Mouse (Mus musculus): ENCODE measurements around the gene Ugt1a8.

The Ugt1a8 gene

DNA sequence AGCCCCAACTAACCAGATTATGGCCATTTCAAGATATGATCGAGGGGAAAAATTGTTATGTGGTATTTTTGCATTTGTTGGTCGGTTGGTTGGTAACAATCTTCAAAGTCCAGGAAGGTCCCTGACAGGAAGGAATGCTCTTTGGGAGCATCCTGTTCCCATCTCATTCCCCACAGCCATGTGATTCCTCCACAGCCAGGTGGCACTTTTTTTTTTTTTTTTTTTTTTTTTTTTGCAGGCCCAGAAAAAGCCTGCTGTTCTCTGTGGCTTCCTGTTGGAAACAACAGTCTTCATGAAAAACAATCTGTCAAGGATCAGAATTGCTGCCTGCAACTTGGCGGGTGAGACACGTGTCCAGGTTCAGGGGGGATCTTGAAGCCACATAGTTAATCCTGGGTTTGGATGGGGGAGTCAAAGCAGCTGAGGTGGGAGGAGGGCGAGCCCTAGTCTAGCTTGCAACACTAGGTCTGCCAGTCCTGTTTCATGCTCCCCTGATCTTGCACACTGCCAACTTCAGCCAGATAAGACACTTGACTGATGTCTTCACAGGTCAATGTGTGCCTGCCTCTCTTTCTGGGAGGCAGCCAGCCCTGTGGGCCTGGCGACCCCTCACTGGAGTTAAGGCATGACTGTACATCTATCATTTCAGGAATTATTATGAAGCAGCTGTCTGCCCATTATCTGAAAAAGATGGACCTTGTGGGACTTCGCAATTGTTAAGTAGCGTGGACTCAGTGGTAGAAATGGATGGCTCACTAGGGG is 171.4 kb downstream of the Ugt1a8 start:
- in situ Hi-C loops (cut with MboI, MseI): no loop called here

DNA sequence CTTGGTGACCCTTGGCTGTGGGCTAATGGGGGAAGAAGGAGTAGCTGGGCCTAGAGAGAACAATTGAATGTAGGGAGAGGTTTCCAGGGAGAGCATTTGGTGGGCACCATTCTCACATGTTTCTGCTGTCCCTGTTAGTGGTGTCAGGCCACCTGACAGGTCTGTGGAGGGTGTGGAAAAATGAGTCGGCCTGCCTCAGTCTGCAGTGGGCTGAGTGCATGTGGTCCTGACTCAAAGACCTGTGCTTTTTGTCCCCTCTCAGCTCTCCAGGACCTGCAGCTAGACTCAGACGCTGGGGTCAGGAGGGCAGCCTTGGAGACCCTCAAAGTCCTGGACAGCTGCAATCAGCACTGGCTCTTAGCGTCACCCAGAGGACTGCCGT is 172.0 kb downstream of the Ugt1a8 start:
- in situ Hi-C loops (cut with MboI, MseI): no loop called here

DNA sequence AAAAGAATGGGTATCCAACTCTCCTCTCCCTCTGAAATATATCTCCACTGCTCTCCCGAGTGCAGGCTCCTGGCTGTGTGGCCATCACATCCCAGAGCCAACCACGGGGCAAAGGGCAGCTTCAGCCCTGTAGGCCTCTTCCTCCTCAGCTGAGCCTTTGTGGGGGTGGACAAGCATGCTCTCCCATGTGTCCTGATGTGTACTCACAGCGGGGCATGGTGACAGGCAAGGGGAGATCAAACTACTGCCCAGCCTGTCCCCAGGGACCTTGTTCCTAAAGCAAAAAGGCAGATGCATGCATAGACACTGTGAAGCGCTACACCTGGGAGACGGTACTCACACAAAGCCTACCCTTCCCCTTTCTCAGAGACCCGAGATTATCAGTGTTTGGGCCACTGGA is 172.5 kb downstream of the Ugt1a8 start:
- in situ Hi-C loops (cut with MboI, MseI): no loop called here

DNA sequence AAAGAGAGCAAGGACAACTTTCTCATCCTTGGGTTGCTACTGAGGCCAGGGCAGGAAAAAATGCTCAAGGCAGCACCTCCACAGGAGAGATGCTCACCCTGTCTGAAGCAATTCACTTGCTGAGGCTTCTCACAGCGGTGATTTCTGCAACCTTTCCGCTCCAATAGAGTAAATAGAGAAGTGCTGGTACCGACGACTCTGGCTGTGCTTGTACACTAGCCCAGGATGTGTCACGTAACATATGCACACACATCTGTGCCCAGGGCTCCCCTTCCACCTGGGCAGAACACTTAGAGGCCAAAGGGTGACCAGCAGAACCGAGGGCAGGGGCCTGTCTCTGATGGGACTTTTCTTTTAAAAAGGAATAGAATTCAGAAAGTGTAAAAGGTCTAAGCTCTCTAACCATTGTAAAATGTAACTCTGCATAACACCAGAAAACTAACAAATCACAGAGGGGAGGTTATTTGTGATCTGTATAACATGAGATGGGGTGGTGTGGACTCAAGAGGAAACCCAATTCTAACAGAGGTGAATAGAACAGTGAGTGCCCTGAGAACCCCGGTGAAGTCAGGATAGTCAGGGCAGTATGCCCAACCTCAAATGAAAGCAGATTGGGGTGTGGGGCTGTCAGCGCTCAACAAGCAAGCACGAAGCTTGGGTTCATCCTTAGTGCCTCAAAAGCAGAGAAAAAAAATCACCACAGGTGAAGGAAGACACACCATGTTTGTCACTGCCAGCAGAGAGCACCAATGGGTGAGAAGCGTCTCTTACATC is 173.2 kb downstream of the Ugt1a8 start:
- in situ Hi-C loops (cut with MboI, MseI): no loop called here

DNA sequence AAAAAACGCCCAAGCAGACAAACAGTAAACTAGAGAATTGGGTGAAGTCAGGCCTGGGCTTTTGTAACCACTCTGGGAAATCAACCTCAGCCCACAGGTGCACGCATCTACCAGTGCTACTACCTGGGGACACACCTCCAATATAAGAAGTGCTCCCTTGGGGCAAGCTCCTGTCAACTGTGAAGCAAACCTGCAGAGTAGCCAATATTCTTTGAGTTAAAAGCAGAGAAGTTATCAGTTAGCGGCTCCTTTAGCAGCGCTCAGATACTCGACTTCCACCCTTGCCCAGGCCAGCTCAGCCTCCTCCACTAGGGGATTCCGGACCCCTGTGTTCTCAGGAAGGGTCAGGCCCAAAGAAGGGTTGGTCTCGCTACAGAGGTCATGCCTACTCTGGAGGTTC is 174.1 kb downstream of the Ugt1a8 start:
- in situ Hi-C loops (cut with MboI, MseI): no loop called here

DNA sequence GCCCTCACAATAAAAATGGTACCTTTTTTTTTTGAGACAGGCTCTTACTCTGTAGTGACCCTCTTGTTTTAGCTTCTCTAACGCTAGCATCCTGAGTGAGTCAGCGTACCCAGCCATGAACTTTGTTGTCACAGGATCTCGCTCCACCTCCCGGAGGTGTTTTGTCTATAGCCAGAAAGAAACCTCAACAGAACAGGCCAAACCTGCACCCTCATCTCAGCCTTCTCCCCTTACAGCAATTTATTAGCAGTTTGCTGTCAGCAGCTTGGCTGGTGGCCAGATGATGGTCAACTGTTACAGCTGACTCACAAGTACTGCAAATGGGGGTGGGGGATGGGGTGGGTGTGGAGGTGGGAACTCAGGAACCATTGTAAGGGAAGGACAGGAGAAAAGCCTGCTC is 174.6 kb downstream of the Ugt1a8 start:
- in situ Hi-C loops (cut with MboI, MseI): no loop called here

DNA sequence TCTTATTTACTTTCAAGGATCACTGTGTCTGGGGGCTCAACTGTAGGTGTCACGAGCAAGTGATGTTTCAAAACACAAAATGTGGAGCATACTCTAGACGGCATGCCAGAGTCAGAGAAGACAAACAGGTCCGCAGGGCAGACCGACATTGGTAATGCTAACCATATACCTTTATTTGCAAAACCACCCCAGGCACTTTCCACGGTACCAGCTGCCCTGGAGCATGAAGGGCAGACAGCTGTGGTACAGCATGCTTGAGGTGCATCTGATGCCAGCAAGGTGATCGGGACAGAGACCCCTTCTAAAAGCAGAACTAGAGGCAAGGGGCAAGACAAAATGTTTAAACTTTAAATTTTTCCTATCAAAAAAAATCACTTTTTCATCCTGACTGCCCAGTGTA is 175.3 kb downstream of the Ugt1a8 start:
- in situ Hi-C loops (cut with MboI, MseI): no loop called here

DNA sequence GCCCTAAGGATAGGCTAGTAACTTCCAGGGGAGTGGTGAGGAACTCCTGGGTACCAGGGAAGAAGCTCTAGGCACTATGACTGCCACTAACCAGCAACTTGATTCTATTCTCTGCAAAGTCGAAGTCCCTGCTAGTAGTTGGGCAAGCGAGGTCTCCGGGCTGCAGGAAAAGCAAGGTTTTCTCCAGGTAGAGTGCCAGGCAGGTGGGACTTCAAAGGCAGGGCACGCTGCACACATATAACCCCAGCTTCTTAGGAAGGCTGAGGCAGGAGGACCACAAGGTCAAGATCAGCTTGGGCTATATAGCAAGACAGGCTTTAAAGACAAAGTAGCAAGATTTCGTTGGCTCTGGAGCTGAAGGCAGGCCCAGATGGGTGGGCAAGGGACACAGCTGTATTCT is 176.2 kb downstream of the Ugt1a8 start:
- in situ Hi-C loops (cut with MboI, MseI): no loop called here

DNA sequence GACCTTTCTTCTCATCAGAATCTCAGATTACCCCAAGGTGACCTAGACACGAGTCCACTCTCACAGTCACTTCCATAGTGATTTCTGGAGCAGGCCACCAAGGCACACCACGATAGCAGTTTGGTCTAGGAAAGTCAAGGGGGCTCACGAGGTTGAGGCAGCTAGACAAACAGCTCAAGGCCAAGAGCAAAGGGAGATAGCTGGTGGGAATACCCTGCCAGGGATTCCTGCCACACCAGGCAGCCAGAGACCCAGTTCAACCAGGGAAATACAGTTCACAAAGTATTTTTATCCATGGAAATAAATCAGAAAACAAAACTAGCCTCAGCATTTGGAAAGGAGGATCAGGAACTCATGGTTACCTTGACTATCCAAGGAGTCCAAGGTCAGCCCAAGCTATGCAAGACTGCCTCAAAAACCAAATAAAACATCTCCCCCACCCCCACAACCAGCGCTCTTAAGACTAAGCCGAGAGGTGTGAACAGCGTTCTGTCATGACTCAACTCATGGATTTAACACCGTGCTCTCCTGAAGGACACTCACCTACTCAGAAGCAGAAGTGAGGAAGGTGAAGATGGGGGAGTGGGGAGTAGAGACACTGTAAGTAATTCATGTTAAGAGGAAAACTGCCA is 176.7 kb downstream of the Ugt1a8 start:
- in situ Hi-C loops (cut with MboI, MseI): no loop called here

DNA sequence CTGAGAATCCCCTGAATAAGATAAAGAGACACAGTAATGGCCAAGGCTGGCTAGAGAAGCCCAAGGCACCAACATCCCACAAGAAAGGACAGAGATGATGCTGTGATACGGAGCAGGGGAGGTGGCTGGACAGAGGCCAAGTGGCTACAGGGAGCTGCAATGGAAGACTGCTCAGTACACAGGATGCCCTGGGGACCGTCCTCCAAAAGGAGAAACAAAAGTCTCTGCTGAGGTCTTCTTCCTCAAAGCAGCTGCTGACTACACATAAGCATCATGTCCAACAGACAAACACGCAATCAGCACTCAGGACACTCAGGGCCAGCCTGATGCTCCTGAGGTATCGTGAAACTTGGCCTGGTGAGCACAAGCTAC is 177.2 kb downstream of the Ugt1a8 start:
- in situ Hi-C loops (cut with MboI, MseI): no loop called here

DNA sequence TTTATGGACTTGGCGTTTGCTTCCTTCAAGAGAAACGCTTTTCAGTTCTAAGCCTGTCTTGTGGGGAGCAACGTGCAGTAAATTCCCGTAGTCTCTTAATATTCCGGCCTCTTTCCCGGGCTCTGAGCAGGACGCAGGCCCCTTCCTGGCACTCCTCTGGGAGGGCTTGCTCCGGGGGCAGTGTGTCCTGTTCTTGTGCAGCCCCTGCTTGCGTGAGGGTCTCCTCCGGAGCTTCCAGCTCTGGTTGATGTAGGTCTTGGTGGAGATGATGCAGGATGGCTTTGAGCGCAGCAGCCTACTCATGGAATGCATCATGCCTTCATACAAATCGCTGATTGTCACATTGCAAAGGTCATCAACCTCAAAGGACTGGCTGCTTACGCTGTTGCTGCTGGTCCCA is 178.5 kb downstream of the Ugt1a8 start:
- in situ Hi-C loops (cut with MboI, MseI): no loop called here

DNA sequence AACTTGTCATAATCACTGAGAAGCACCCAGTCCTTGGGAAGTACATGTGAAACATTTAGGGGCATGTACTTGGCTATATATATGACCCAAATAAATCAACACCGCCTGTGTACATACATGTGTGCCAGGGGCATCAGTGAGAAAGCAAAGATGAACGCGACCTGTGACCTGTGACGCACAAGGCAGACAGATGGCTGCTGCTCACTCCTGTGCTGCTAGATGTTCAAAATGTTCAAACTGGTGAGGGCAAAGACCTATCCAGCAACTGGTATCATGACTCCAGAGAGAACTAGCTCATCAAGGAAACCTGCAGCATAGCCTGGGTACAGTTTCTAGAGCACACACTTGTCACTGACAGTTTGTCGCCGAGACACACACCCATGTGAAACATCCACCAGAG is 179.9 kb downstream of the Ugt1a8 start:
- in situ Hi-C loops (cut with MboI, MseI): no loop called here

DNA sequence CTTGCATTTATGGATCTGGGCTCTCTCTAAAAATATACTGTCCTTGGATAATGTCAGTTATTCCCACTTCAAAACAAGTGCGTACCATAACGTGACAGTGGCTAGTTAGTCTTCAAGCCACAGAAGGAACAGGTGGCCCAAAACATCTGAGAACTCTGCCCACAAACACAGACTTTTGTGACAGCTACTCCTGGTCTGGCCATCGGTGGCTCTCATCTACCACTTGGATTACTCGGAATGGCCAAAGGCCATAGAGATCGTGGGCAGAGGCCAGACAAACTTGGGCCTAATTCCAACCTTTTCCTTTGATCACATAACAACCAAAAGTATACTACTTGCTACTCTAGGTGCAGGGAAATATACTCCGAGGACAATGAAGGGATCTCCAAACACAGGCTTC is 180.5 kb downstream of the Ugt1a8 start:
- in situ Hi-C loops (cut with MboI, MseI): no loop called here

Data from regulatory T cell (primary cell).